Mouse (Mus musculus): ENCODE measurements around the gene Rreb1. TPM values are rescaled to one million over a fixed set of nuclear protein-coding genes. Genes with fewer than 3 reads are reported as not detected.

Gene Rreb1
- polyA plus RNA-seq, 1 experiment from 2014 or later, result 4.4 TPM

DNA sequence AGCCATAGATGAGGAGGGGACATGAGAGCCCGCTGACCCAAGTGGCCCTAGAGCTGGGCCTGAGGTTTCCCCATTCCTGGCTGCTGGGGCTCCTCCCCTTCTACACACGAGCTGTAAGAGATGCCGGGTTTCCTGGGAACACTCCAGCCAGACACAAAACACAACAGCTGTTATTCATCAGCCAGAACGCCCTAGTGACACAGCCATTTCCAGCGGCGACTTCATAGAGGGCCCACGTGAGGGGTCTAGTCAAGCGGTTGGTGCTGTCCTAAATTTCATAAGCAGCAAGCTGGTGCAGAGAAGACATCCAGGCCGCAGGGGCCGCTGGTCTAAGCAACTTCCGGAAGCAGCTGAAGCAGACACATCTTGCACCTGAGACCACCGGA, 188.8 kb downstream of the Rreb1 start:
- TF ChIP-seq CTCF (IDR thresholded peaks at IDR 0.05; ENCODE audit: low read depth), result no peak
- TF ChIP-seq EP300 (IDR thresholded peaks at IDR 0.05; ENCODE audit: low read depth), result 0 out of 2 replicates have a peak, but pooled peaks have one; percentile 25
- H3K4me1 ChIP-seq (ENCODE audit: insufficient read depth), result peaks cover 35% of the 10 kb centered on the region
- H3K36me3 ChIP-seq (replicated peaks; ENCODE audit: insufficient read depth, low read length), result no peaks in the 10 kb centered on the region; the same call in 1 of the 2 replicates
- H3K4me2 ChIP-seq (ENCODE audit: low read depth, low read length), result no peak overlapping the region
- H3K9ac ChIP-seq (replicated peaks), result no peak overlapping the region
- DNase-seq (no peak), ATAC-seq (no peak)
- no peak overlapping the region for H3K4me3 ChIP-seq (ENCODE audit: low read depth, low read length)
- WGBS (ENCODE audit: insufficient replicate concordance), result 70% methylated on average over 12 of the region's 12 CpGs
- no peaks in the 10 kb centered on the region for H3K27me3 ChIP-seq (ENCODE audit: insufficient read depth, low read length)
- H3K9me3 ChIP-seq (ENCODE audit: low read length), result no peaks in the 10 kb centered on the region
- H3K27ac ChIP-seq (ENCODE audit: low read depth), result no peak overlapping the region

- H3K36me3 ChIP-seq (replicated peaks; ENCODE audit: insufficient read depth, low read length), result no peaks in the 10 kb centered on the region; the same call in 1 of the 2 replicates
- H3K27ac ChIP-seq (ENCODE audit: low read depth), result no peak overlapping the region
- H3K9ac ChIP-seq (replicated peaks), result no peak overlapping the region
- peaks cover 31% of the 10 kb centered on the region for H3K4me1 ChIP-seq (ENCODE audit: insufficient read depth)
- TF ChIP-seq EP300 (IDR thresholded peaks at IDR 0.05; ENCODE audit: low read depth), result no peak
- no peak for TF ChIP-seq CTCF (IDR thresholded peaks at IDR 0.05; ENCODE audit: low read depth)
- no peak for DNase-seq
- H3K27me3 ChIP-seq (ENCODE audit: insufficient read depth, low read length), result no peaks in the 10 kb centered on the region
- no peak for ATAC-seq
- H3K4me2 ChIP-seq (ENCODE audit: low read depth, low read length), result no peak overlapping the region
- 75% methylated on average over 10 of the region's 10 CpGs for WGBS (ENCODE audit: insufficient replicate concordance)
- no peaks in the 10 kb centered on the region for H3K9me3 ChIP-seq (ENCODE audit: low read length)
- H3K4me3 ChIP-seq (ENCODE audit: low read depth, low read length), result no peak overlapping the region
These were observed 189.4 kb downstream of the Rreb1 start for GRCm38 (mm10) chr13:37967565-37967964.

DNA sequence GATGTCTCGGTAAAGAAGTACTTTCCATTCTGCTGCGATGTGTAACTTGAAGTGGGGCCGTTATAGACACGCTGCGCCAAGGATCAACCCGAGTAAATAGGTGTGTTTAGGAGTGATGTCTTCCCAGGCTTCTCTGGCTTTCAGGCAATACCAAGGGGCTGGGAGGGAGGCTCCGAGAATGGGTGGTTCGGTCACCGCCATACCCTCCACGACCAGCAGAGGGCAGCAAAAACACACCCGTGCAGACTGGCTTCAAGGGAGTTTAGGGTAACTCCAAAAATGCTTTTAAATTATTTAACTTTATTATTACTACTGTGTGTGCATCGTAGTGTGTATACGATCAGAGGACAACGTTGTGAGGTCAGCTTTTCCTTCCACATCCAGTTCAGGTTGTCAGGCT, 191.1 kb downstream of the Rreb1 start:
- Histone ChIP-seq H3K9ac (replicated peaks) (no peak overlapping the region), H3K4me3 (ENCODE audit: low read depth, low read length) (no peak overlapping the region), H3K36me3 (replicated peaks; ENCODE audit: insufficient read depth, low read length) (peaks cover 3% of the 10 kb centered on the region; the same call in 1 of the 2 replicates), H3K27ac (ENCODE audit: low read depth) (no peak overlapping the region), H3K9me3 (ENCODE audit: low read length) (no peaks in the 10 kb centered on the region), H3K27me3 (ENCODE audit: insufficient read depth, low read length) (no peaks in the 10 kb centered on the region), H3K4me2 (ENCODE audit: low read depth, low read length) (no peak overlapping the region), H3K4me1 (ENCODE audit: insufficient read depth) (peaks cover 20% of the 10 kb centered on the region)
- peak; percentile 91 for DNase-seq
- no peak for ATAC-seq
- 10% methylated on average over 14 of the region's 14 CpGs for WGBS (ENCODE audit: insufficient replicate concordance)
- TF ChIP-seq CTCF (IDR thresholded peaks at IDR 0.05; ENCODE audit: low read depth) (peak; percentile 97), EP300 (IDR thresholded peaks at IDR 0.05; ENCODE audit: low read depth) (no peak)

- peaks cover 13% of the 10 kb centered on the region for H3K4me1 ChIP-seq (ENCODE audit: insufficient read depth)
- peaks cover 3% of the 10 kb centered on the region; the same call in 1 of the 2 replicates for H3K36me3 ChIP-seq (replicated peaks; ENCODE audit: insufficient read depth, low read length)
- no peak for DNase-seq
- H3K4me2 ChIP-seq (ENCODE audit: low read depth, low read length), result no peak overlapping the region
- no peak overlapping the region for H3K9ac ChIP-seq (replicated peaks)
- no peak overlapping the region for H3K4me3 ChIP-seq (ENCODE audit: low read depth, low read length)
- TF ChIP-seq EP300 (IDR thresholded peaks at IDR 0.05; ENCODE audit: low read depth), result no peak
- no peak for TF ChIP-seq CTCF (IDR thresholded peaks at IDR 0.05; ENCODE audit: low read depth)
- H3K27ac ChIP-seq (ENCODE audit: low read depth), result no peak overlapping the region
- WGBS (ENCODE audit: insufficient replicate concordance), result 72% methylated on average over 8 of the region's 8 CpGs
- ATAC-seq, result no peak
- H3K27me3 ChIP-seq (ENCODE audit: insufficient read depth, low read length), result no peaks in the 10 kb centered on the region
- no peaks in the 10 kb centered on the region for H3K9me3 ChIP-seq (ENCODE audit: low read length)
These were observed 191.8 kb downstream of the Rreb1 start for GRCm38 (mm10) chr13:37969988-37970387.

- no peaks in the 10 kb centered on the region for H3K9me3 ChIP-seq (ENCODE audit: low read length)
- TF ChIP-seq CTCF (IDR thresholded peaks at IDR 0.05; ENCODE audit: low read depth), result peak; percentile 55
- TF ChIP-seq EP300 (IDR thresholded peaks at IDR 0.05; ENCODE audit: low read depth), result no peak
- H3K27ac ChIP-seq (ENCODE audit: low read depth), result no peak overlapping the region
- H3K9ac ChIP-seq (replicated peaks), result no peak overlapping the region
- H3K4me1 ChIP-seq (ENCODE audit: insufficient read depth), result peaks cover 5% of the 10 kb centered on the region
- no peak overlapping the region for H3K4me3 ChIP-seq (ENCODE audit: low read depth, low read length)
- DNase-seq (no peak), ATAC-seq (peak; percentile 11; the same call in 1 of the 2 replicates)
- 59% methylated on average over 11 of the region's 11 CpGs for WGBS (ENCODE audit: insufficient replicate concordance)
- no peaks in the 10 kb centered on the region for H3K27me3 ChIP-seq (ENCODE audit: insufficient read depth, low read length)
- peaks cover 3% of the 10 kb centered on the region for H3K36me3 ChIP-seq (replicated peaks; ENCODE audit: insufficient read depth, low read length)
- H3K4me2 ChIP-seq (ENCODE audit: low read depth, low read length), result no peak overlapping the region
These were observed 192.8 kb downstream of the Rreb1 start for GRCm38 (mm10) chr13:37970887-37971530.

- Histone ChIP-seq H3K27ac (ENCODE audit: low read depth) (no peak overlapping the region), H3K4me2 (ENCODE audit: low read depth, low read length) (no peak overlapping the region), H3K36me3 (replicated peaks; ENCODE audit: insufficient read depth, low read length) (peaks cover 29% of the 10 kb centered on the region), H3K9me3 (ENCODE audit: low read length) (no peaks in the 10 kb centered on the region), H3K4me3 (ENCODE audit: low read depth, low read length) (no peak overlapping the region), H3K27me3 (ENCODE audit: insufficient read depth, low read length) (no peaks in the 10 kb centered on the region), H3K4me1 (ENCODE audit: insufficient read depth) (no peaks in the 10 kb centered on the region), H3K9ac (replicated peaks) (no peak overlapping the region)
- ATAC-seq (no peak), DNase-seq (no peak)
- no peak for TF ChIP-seq CTCF (IDR thresholded peaks at IDR 0.05; ENCODE audit: low read depth)
- no peak for TF ChIP-seq EP300 (IDR thresholded peaks at IDR 0.05; ENCODE audit: low read depth)
- 70% methylated on average over 6 of the region's 6 CpGs for WGBS (ENCODE audit: insufficient replicate concordance)
These were observed 195.8 kb downstream of the Rreb1 start for GRCm38 (mm10) chr13:37974036-37974435.

Measured in liver, postnatal 0 days (tissue).